Mouse (Mus musculus) ES-E14 (cell line): ENCODE measurements around the gene Olfr186. TPM values are rescaled to one million over a fixed set of nuclear protein-coding genes. Genes with fewer than 3 reads are reported as not detected.

ENCODE experiments used
- DNase-seq: peaks from one replicate; pipeline ENCODE4 v3.0.0-alpha.2; 2013; ENCODE audit warnings: low read depth, low spot score
- H3K27ac ChIP-seq: 2 replicates; pipeline ENCODE4 v1.5.1; 2012; ENCODE audit warnings: low read depth, mild to moderate bottlenecking, low read length, moderate library complexity, mixed read lengths; ENCODE audit not compliant: poor library complexity, insufficient read depth, severe bottlenecking
- H3K36me3 ChIP-seq: 2 replicates; pipeline ENCODE4 v1.6.1; 2012; ENCODE audit warnings: mild to moderate bottlenecking, low read length, moderate library complexity, mixed read lengths; ENCODE audit not compliant: control insufficient read depth, poor library complexity, insufficient read depth, severe bottlenecking
- H3K4me1 ChIP-seq, 2 experiments: fragments of 150-350 bp in 1 of 2; sonication (generic) in 1 of 2; 2 replicates each; pipeline ENCODE4 v1.6.1; 2012; ENCODE audit warnings: low read length in 2 of 2, mild to moderate bottlenecking in 1 of 2, mixed read lengths in 1 of 2; ENCODE audit not compliant: control insufficient read depth in 2 of 2, insufficient read depth in 2 of 2, poor library complexity in 1 of 2
- H3K4me3 ChIP-seq, 2 experiments: fragments of 150-350 bp in 1 of 2; sonication (generic) in 1 of 2; 2 replicates each; pipeline ENCODE4 v1.5.1; 2012; ENCODE audit warnings: low read length in 2 of 2, low read depth in 1 of 2, mild to moderate bottlenecking in 1 of 2, mixed read lengths in 1 of 2; ENCODE audit not compliant: insufficient read depth in 1 of 2, poor library complexity in 1 of 2, severe bottlenecking in 1 of 2
- H3K9ac ChIP-seq: 2 replicates; pipeline ENCODE4 v1.6.1; 2012; ENCODE audit warnings: low read depth, mild to moderate bottlenecking, low read length, mixed read lengths; ENCODE audit not compliant: poor library complexity, insufficient read depth, severe bottlenecking
- H3K9me3 ChIP-seq: fragments of 150-350 bp; sonication (generic); 2 replicates; pipeline ENCODE4 v1.6.1; 2012; ENCODE audit warnings: low read depth, mild to moderate bottlenecking, low read length; ENCODE audit not compliant: control insufficient read depth, insufficient read depth
- CHD2 ChIP-seq: IDR thresholded peaks from 2 replicates; pipeline ENCODE4 v1.6.1; 2014; ENCODE audit warnings: mild to moderate bottlenecking, low read depth, low read length, inconsistent platforms
- HCFC1 ChIP-seq: IDR thresholded peaks from 2 replicates; pipeline ENCODE4 v1.6.1; 2012; ENCODE audit warnings: low read length, inconsistent platforms, borderline replicate concordance; ENCODE audit not compliant: insufficient read depth
- MAFK ChIP-seq: IDR thresholded peaks from 2 replicates; pipeline ENCODE4 v1.6.1; 2014; ENCODE audit warnings: mild to moderate bottlenecking, low read depth, low read length, inconsistent platforms; ENCODE audit not compliant: insufficient read depth
- ZC3H11A ChIP-seq: IDR thresholded peaks from 2 replicates; pipeline ENCODE4 v1.6.1; 2012; ENCODE audit warnings: low read depth, mild to moderate bottlenecking, inconsistent platforms, low read length, borderline replicate concordance
- ZNF384 ChIP-seq: IDR thresholded peaks from 2 replicates; pipeline ENCODE4 v1.6.1; 2012; ENCODE audit warnings: low read depth, low read length, inconsistent platforms
- in situ Hi-C, 2 experiments: fragments of 600-800 bp; cut with MboI; formaldehyde crosslinking; loops; one replicate each; pipeline ENCODE4 v1.15.1; 2025; ENCODE audit warnings: low sequenced_read_pairs in 2 of 2, inconsistent platforms in 1 of 2; ENCODE audit not compliant: unreplicated experiment in 2 of 2
- total RNA-seq: library from RNA; depleted of rRNA; stranded (reverse); fragments of 300-350 nt; gene quantifications from 2 replicates; pipeline ENCODE4 v1.2.3, GENCODE M21; 2012; rRNA removed

Olfr186 gene
- total RNA-seq, 1 experiment, result not detected

GRCm38 (mm10) chr16:59007146-59007545 lies 22.9 kb downstream of the Olfr186 start:
- in situ Hi-C loops, result no loop called here
- TF ChIP-seq HCFC1, result no peak
- no peak for TF ChIP-seq CHD2
- TF ChIP-seq ZNF384, result no peak
- no peak for TF ChIP-seq ZC3H11A
- TF ChIP-seq MAFK, result no peak
- Histone ChIP-seq H3K27ac (no peak overlapping the region), H3K9ac (no peak overlapping the region), H3K4me3 (no peak overlapping the region), H3K4me1 (no peaks in the 10 kb centered on the region), H3K9me3 (no peaks in the 10 kb centered on the region), H3K36me3 (no peaks in the 10 kb centered on the region)
- no peak for DNase-seq

GRCm38 (mm10) chr16:58995057-58995456 lies 35.0 kb downstream of the Olfr186 start, which contains the start of gene Olfr183:
Gene Olfr183, plus strand, starts transcription at chr16:58995357.
- Histone ChIP-seq H3K9ac (no peak within 1 kb of the TSS), H3K27ac (no peak within 1 kb of the TSS), H3K4me1 (no peaks in the 10 kb centered on the region), H3K36me3 (no peaks in the 10 kb centered on the region), H3K4me3 (no peak within 1 kb of the TSS), H3K9me3 (no peaks in the 10 kb centered on the region)
- TF ChIP-seq MAFK (no peak), ZNF384 (no peak), HCFC1 (no peak)
- DNase-seq, result no peak
- in situ Hi-C loops, result no loop called here

Other genes starting within 250 kb of the Olfr186 start
- not detected in 2 replicates for gene Olfr173, start 230.0 kb downstream of the Olfr186 start, total RNA-seq
- not detected in 2 replicates for gene Olfr175-ps1, start 203.5 kb downstream of the Olfr186 start, total RNA-seq
- not detected in 2 replicates for gene Olfr177, start 155.5 kb downstream of the Olfr186 start, total RNA-seq
- not detected in 2 replicates for gene Olfr178, start 138.2 kb downstream of the Olfr186 start, total RNA-seq
- not detected in 2 replicates for gene Olfr181, start 101.5 kb downstream of the Olfr186 start, total RNA-seq
- gene Olfr180, start 100.9 kb downstream of the Olfr186 start, total RNA-seq, result not detected in 2 replicates
- not detected in 2 replicates for gene Olfr183, start 34.9 kb downstream of the Olfr186 start, total RNA-seq
- gene Olfr187, start 9.5 kb upstream of the Olfr186 start, total RNA-seq, result not detected in 2 replicates
- gene Olfr190, start 47.7 kb upstream of the Olfr186 start, total RNA-seq, result not detected in 2 replicates
- gene Olfr191, start 59.5 kb upstream of the Olfr186 start, total RNA-seq, result not detected in 2 replicates
- not detected in 2 replicates for gene Olfr193, start 81.6 kb upstream of the Olfr186 start, total RNA-seq
- gene Olfr194, start 90.8 kb upstream of the Olfr186 start, total RNA-seq, result not detected in 2 replicates
- not detected in 2 replicates for gene Olfr195, start 116.8 kb upstream of the Olfr186 start, total RNA-seq
- not detected in 2 replicates for gene Olfr196, start 140.2 kb upstream of the Olfr186 start, total RNA-seq
- not detected in 2 replicates for gene Olfr198, start 173.2 kb upstream of the Olfr186 start, total RNA-seq
- not detected in 2 replicates for gene Olfr199, start 189.5 kb upstream of the Olfr186 start, total RNA-seq
- not detected in 2 replicates for gene Olfr201, start 242.3 kb upstream of the Olfr186 start, total RNA-seq